Mouse (Mus musculus): Measurements from ENCODE around the gene Actn1. TPM values are rescaled to one million over a fixed set of nuclear protein-coding genes. Genes with fewer than 3 reads are reported as not detected.
"Not testable (repeated sequence)": the region's sequence is repeated elsewhere in the genome, so short reads cannot be mapped to it uniquely, and the experiment has no call there.

Actn1 gene
- total and polyA plus RNA-seq, 3 experiments, result 2.7 to 13.2 (median 5.5) TPM

DNA sequence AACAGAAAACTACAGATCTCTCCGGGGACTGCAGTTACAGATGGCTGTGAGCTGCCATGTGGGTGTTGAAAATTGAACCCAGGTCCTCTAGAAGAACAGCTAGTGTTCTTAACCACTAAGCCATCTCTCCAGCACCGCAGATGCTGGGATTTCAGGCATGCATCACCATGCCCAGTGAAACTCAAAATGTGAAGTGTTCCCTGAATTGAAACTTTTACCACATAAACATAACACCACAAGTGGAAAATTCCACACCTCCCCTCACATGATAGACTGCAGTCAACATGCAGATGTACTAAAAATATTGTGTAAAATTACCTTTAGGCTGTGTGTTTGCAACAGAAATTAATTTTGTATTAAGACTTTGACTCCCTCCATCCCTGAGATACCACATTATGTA is 9.1 kb upstream of the Actn1 start:
- no peaks in the 10 kb centered on the region for H3K79me2 ChIP-seq (replicated peaks; ENCODE audit: control insufficient read depth, extremely low read depth, insufficient read depth, poor library complexity, severe bottlenecking)
- no peaks in the 10 kb centered on the region for H3K27me3 ChIP-seq (replicated peaks)
- no peaks in the 10 kb centered on the region for H3K36me3 ChIP-seq (replicated peaks in 1 of 2; ENCODE audit: control insufficient read depth in 1 of 2, insufficient read depth in 1 of 2, low read length in 1 of 2)
- no peak overlapping the region for H3K27ac ChIP-seq (ENCODE audit: insufficient read depth, low read depth)
- TF ChIP-seq BHLHE40 (IDR thresholded peaks at IDR 0.05; ENCODE audit: low read depth, low read length) (peak; percentile 71), MYC (IDR thresholded peaks at IDR 0.05; ENCODE audit: low read depth, low read length) (0 out of 2 replicates have a peak, but pooled peaks have one; percentile 39), TBP (conservative IDR thresholded peaks at IDR 0.05; ENCODE audit: low read depth, low read length) (peak; percentile 65), EP300 (IDR thresholded peaks at IDR 0.05; ENCODE audit: low read length) (peak; percentile 80), IRF4 (IDR thresholded peaks at IDR 0.05; ENCODE audit: low read depth, low read length) (peak; percentile 54; the same call in 1 of the 2 replicates), MAZ (IDR thresholded peaks at IDR 0.05; ENCODE audit: low read depth, low read length) (no peak), MAX (IDR thresholded peaks at IDR 0.05; ENCODE audit: low read length) (0 out of 2 replicates have a peak, but pooled peaks have one; percentile 18), ETS1 (conservative IDR thresholded peaks at IDR 0.05; ENCODE audit: low read depth, low read length) (no peak)
- H3K9me3 ChIP-seq (replicated peaks; ENCODE audit: low read length), result no peaks in the 10 kb centered on the region
- peak; percentile 28 for DNase-seq (ENCODE audit: extremely low read depth)
- no peak overlapping the region for H3K4me2 ChIP-seq (ENCODE audit: insufficient read depth, low read depth, poor library complexity, severe bottlenecking)
- H3K9ac ChIP-seq (ENCODE audit: insufficient read depth, low read depth), result no peak overlapping the region
- in situ Hi-C loops (cut with MboI; ENCODE audit: low pct_ligation_motif_present, low pct_unique_long_range_greater_than_20kb, low sequenced_read_pairs) (no loop called here), dilution Hi-C loops (cut with MboI; ENCODE audit: extremely low pct_ligation_motif_present, extremely low pct_unique_long_range_greater_than_20kb, low sequenced_read_pairs) (no loop called here)
- no peak overlapping the region for H3K4me3 ChIP-seq (replicated peaks in 1 of 3; ENCODE audit: low read depth in 2 of 3, low read length in 2 of 3, poor library complexity in 1 of 3)
- peaks cover 2 to 51% of the 10 kb centered on the region in 2 experiments; a peak in 2 of 4 replicates for H3K4me1 ChIP-seq (ENCODE audit: control insufficient read depth in 1 of 2, insufficient read depth in 2 of 2)

DNA sequence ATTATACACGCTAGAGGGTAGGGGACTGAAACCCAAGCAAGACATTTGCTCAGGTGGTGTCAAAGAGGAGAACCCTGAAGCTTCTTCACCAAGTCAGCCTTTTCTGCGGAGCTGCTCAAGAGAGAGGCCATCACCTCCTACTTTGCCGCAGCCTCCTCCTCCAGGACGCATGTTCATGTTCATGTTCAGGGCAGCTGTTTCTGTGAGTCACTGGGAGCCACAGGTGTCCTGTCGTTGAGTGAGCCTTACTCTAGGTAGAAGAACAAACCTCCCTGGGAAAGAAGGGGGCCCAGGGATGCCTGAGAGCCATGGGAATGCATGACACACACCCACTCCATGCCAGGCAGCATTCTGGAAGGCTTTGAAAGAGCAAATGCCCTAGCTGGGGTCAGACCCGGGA is 7.8 kb upstream of the Actn1 start:
- Histone ChIP-seq H3K4me1 (ENCODE audit: control insufficient read depth in 1 of 2, insufficient read depth in 2 of 2) (peaks cover 0 to 46% of the 10 kb centered on the region in 2 experiments; a peak in 2 of 4 replicates), H3K4me2 (ENCODE audit: insufficient read depth, low read depth, poor library complexity, severe bottlenecking) (no peak overlapping the region), H3K79me2 (replicated peaks; ENCODE audit: control insufficient read depth, extremely low read depth, insufficient read depth, poor library complexity, severe bottlenecking) (no peaks in the 10 kb centered on the region), H3K4me3 (replicated peaks in 1 of 3; ENCODE audit: low read depth in 2 of 3, low read length in 2 of 3, poor library complexity in 1 of 3) (no peak overlapping the region), H3K9ac (ENCODE audit: insufficient read depth, low read depth) (no peak overlapping the region), H3K36me3 (replicated peaks in 1 of 2; ENCODE audit: control insufficient read depth in 1 of 2, insufficient read depth in 1 of 2, low read length in 1 of 2) (no peaks in the 10 kb centered on the region), H3K27ac (ENCODE audit: insufficient read depth, low read depth) (no peak overlapping the region), H3K27me3 (replicated peaks) (no peaks in the 10 kb centered on the region), H3K9me3 (replicated peaks; ENCODE audit: low read length) (no peaks in the 10 kb centered on the region)
- no peak for TF ChIP-seq PAX5 (IDR thresholded peaks at IDR 0.05; ENCODE audit: low read length)
- in situ Hi-C loops (cut with MboI; ENCODE audit: low pct_ligation_motif_present, low pct_unique_long_range_greater_than_20kb, low sequenced_read_pairs), result no loop called here
- dilution Hi-C loops (cut with MboI; ENCODE audit: extremely low pct_ligation_motif_present, extremely low pct_unique_long_range_greater_than_20kb, low sequenced_read_pairs), result no loop called here
- no peak for DNase-seq (ENCODE audit: extremely low read depth)

DNA sequence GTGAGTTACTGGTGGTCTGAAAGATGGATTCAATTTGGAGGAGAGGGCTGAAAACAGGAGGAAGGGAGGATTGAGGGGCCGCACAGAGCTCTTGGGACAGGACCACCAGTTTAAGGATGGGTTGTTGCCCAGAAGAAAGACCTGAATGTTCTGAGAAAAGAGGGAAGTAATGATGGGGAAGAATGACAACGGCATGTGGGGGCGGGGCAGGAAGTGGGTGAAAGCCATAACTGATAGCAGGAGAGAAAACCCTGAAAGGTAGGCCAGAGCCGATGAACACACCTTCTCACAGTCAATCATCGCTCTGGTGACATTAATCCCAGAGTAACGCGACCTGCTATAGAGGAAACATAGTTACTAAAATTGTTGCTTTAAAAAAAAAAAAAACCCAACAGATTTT is 4.2 kb upstream of the Actn1 start:
- H3K9me3 ChIP-seq (replicated peaks; ENCODE audit: low read length); DNase-seq (ENCODE audit: extremely low read depth); dilution Hi-C loops (cut with MboI; ENCODE audit: extremely low pct_ligation_motif_present, extremely low pct_unique_long_range_greater_than_20kb, low sequenced_read_pairs); H3K9ac ChIP-seq (ENCODE audit: insufficient read depth, low read depth); in situ Hi-C loops (cut with MboI; ENCODE audit: low pct_ligation_motif_present, low pct_unique_long_range_greater_than_20kb, low sequenced_read_pairs); H3K79me2 ChIP-seq (replicated peaks; ENCODE audit: control insufficient read depth, extremely low read depth, insufficient read depth, poor library complexity, severe bottlenecking); H3K4me3 ChIP-seq (replicated peaks in 1 of 3; ENCODE audit: low read depth in 2 of 3, low read length in 2 of 3, poor library complexity in 1 of 3); H3K36me3 ChIP-seq (replicated peaks in 1 of 2; ENCODE audit: control insufficient read depth in 1 of 2, insufficient read depth in 1 of 2, low read length in 1 of 2); H3K4me2 ChIP-seq (ENCODE audit: insufficient read depth, low read depth, poor library complexity, severe bottlenecking); H3K27ac ChIP-seq (ENCODE audit: insufficient read depth, low read depth): not testable (repeated sequence)
- H3K27me3 ChIP-seq (replicated peaks), result peaks cover 22% of the 10 kb centered on the region
- peaks cover 0 to 23% of the 10 kb centered on the region in 2 experiments; a peak in 2 of 4 replicates for H3K4me1 ChIP-seq (ENCODE audit: control insufficient read depth in 1 of 2, insufficient read depth in 2 of 2)
